Mouse (Mus musculus): ENCODE data around the gene Gmppb.
A peak's percentile ranks its signal among the peaks of the same experiment; 100 is the strongest.

Gmppb gene

GRCm38 (mm10) chr9:108073141-108073930 is 24.3 kb downstream of the Gmppb start:
- no peak for DNase-seq (ENCODE audit: low spot score)

GRCm38 (mm10) chr9:108080168-108080567 is 31.1 kb downstream of the Gmppb start, which contains the start of gene Mst1:
TSS of gene Mst1 (plus strand) at chr9:108080436.
- DNase-seq (ENCODE audit: low spot score) = no peak

GRCm38 (mm10) chr9:108082549-108082948 is 33.5 kb downstream of the Gmppb start:
- DNase-seq (ENCODE audit: low spot score) = no peak

- DNase-seq (ENCODE audit: low spot score) = no peak
These were observed 34.0 kb downstream of the Gmppb start, which contains the start of gene Rnf123 for GRCm38 (mm10) chr9:108082988-108083431. TSS of gene Rnf123 (minus strand) at chr9:108083346.

- DNase-seq (ENCODE audit: low spot score) = no peak
These were observed 34.5 kb downstream of the Gmppb start for GRCm38 (mm10) chr9:108083561-108083960.

- no peak for DNase-seq (ENCODE audit: low spot score)
These were observed 36.2 kb downstream of the Gmppb start for GRCm38 (mm10) chr9:108085261-108085660.

- DNase-seq (ENCODE audit: low spot score) = no peak
These were observed 41.6 kb downstream of the Gmppb start for GRCm38 (mm10) chr9:108090611-108091120.

GRCm38 (mm10) chr9:108093586-108093985 is 44.5 kb downstream of the Gmppb start:
- DNase-seq (ENCODE audit: low spot score) = no peak

GRCm38 (mm10) chr9:108094184-108094941 is 45.3 kb downstream of the Gmppb start, which contains the start of gene Apeh:
TSS of gene Apeh (minus strand) at chr9:108094606.
- DNase-seq (ENCODE audit: low spot score) = peak; percentile 97

- DNase-seq (ENCODE audit: low spot score) = peak; percentile 45
These were observed 46.0 kb downstream of the Gmppb start for GRCm38 (mm10) chr9:108094998-108095411.

GRCm38 (mm10) chr9:108095518-108095917 is 46.5 kb downstream of the Gmppb start:
- DNase-seq (ENCODE audit: low spot score) = peak; percentile 86

- DNase-seq (ENCODE audit: low spot score) = no peak
These were observed 47.1 kb downstream of the Gmppb start for GRCm38 (mm10) chr9:108095949-108096712.

GRCm38 (mm10) chr9:108099619-108100018 is 50.6 kb downstream of the Gmppb start:
- DNase-seq (ENCODE audit: low spot score) = no peak

All from embryo, embryonic 10.5 days (tissue).